Mouse (Mus musculus): ENCODE measurements around the gene Ykt6. TPM values are rescaled to one million over a fixed set of nuclear protein-coding genes. Genes with fewer than 3 reads are reported as not detected.
A peak's percentile ranks its signal among the peaks of the same experiment; 100 is the strongest.
"Not testable (repeated sequence)": the region's sequence is repeated elsewhere in the genome, so short reads cannot be mapped to it uniquely, and the experiment has no call there.

Ykt6 gene
- polyA plus RNA-seq, 1 experiment, result not detected

DNA sequence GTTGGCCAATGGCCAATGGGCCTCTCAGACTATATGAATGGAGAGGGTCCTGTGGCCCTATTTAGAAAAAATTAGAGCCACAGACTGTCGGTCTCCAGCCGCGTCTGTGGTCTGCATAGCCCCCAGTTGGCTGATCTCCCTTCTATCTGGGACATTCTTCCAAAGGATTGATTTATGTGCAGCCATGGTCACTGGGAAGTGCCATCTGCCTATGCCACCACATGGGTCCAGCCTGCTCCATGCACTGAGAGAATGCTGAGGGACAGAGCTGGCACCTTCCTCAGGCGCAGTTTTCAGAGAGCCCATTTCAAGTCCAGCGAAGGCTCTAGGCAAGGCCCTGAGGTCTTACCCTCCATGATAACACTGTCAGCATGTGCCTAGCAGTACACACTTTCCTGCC, 38.7 kb downstream of the Ykt6 start:
- peaks cover 24% of the 10 kb centered on the region for H3K4me1 ChIP-seq (ENCODE audit: control insufficient read depth, insufficient read depth, low read length)
- TF ChIP-seq CTCF (IDR thresholded peaks at IDR 0.05; ENCODE audit: insufficient read depth, low read depth, low read length), result no peak
- no peak for TF ChIP-seq POLR2A (IDR thresholded peaks at IDR 0.05; ENCODE audit: insufficient read depth, low read depth, low read length)
- no peak overlapping the region for H3K4me3 ChIP-seq (ENCODE audit: insufficient read depth, low read depth, low read length)
- WGBS, result 68% methylated on average over 5 of the region's 5 CpGs
- H3K27ac ChIP-seq (ENCODE audit: insufficient read depth, low read depth, low read length), result no peak overlapping the region

DNA sequence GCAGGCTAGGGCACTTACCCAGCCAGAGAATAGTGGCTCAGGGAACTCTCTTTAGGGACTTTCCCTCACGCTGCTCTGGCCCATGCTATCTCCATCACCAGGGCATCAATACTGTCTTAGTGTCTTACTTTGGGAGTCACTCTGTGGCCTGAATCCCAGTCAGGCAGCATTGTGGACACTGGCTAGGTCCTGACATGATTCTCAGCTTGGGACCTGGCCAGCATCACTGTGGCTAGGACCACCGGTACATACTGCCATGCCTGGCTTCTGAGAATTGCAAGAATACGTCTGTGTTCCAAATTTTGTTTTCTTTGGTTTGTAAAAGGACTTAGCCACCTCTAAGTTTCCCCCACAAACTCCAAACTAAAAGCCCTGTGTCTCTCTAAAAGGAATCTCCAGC, 39.4 kb downstream of the Ykt6 start:
- no peak overlapping the region; the same call in 1 of the 2 replicates for H3K27ac ChIP-seq (ENCODE audit: insufficient read depth, low read depth, low read length)
- H3K4me1 ChIP-seq (ENCODE audit: control insufficient read depth, insufficient read depth, low read length), result peaks cover 29% of the 10 kb centered on the region
- no peak overlapping the region for H3K4me3 ChIP-seq (ENCODE audit: insufficient read depth, low read depth, low read length)
- TF ChIP-seq CTCF (IDR thresholded peaks at IDR 0.05; ENCODE audit: insufficient read depth, low read depth, low read length), result no peak
- TF ChIP-seq POLR2A (IDR thresholded peaks at IDR 0.05; ENCODE audit: insufficient read depth, low read depth, low read length), result no peak
- WGBS, result 75% methylated on average over 3 of the region's 3 CpGs

- WGBS, result 12% methylated on average over 8 of the region's 8 CpGs
- Histone ChIP-seq H3K4me3 (ENCODE audit: insufficient read depth, low read depth, low read length) (no peak overlapping the region), H3K4me1 (ENCODE audit: control insufficient read depth, insufficient read depth, low read length) (peaks cover 39% of the 10 kb centered on the region), H3K27ac (ENCODE audit: insufficient read depth, low read depth, low read length) (no peak overlapping the region)
- TF ChIP-seq CTCF (IDR thresholded peaks at IDR 0.05; ENCODE audit: insufficient read depth, low read depth, low read length) (peak; percentile 86), POLR2A (IDR thresholded peaks at IDR 0.05; ENCODE audit: insufficient read depth, low read depth, low read length) (no peak)
Measured at GRCm38 (mm10) chr11:5995989-5996388, 40.5 kb downstream of the Ykt6 start.

DNA sequence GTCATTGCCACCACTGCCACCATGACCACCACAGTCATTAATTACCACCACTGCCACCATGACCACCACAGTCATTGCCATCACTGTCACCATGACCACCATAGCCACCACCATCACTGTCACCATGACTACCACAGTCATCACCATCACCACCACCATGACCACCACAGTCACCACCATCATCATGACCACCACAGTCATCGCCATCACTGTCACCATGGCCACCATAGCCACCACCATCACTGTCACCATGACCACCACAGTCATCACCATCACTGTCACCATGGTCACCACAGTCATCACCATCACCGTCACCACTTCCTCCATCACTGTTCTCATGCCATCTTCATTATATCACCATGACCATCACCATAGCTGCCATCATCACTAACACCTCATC, 43.0 kb downstream of the Ykt6 start:
- whole genome bisulfite sequencing, result 100% methylated on average over 2 of the region's 2 CpGs
- peaks cover 57% of the 10 kb centered on the region for H3K4me1 ChIP-seq (ENCODE audit: control insufficient read depth, insufficient read depth, low read length)
- no peak overlapping the region for H3K4me3 ChIP-seq (ENCODE audit: insufficient read depth, low read depth, low read length)
- H3K27ac ChIP-seq (ENCODE audit: insufficient read depth, low read depth, low read length), result peak overlapping the region; percentile 35
- TF ChIP-seq CTCF (IDR thresholded peaks at IDR 0.05; ENCODE audit: insufficient read depth, low read depth, low read length), result no peak
- TF ChIP-seq POLR2A (IDR thresholded peaks at IDR 0.05; ENCODE audit: insufficient read depth, low read depth, low read length), result no peak

- 0 out of 2 replicates have a peak, but pooled peaks have one; percentile 30 for TF ChIP-seq POLR2A (IDR thresholded peaks at IDR 0.05; ENCODE audit: insufficient read depth, low read depth, low read length)
- no peak for TF ChIP-seq CTCF (IDR thresholded peaks at IDR 0.05; ENCODE audit: insufficient read depth, low read depth, low read length)
- peaks cover 70% of the 10 kb centered on the region for H3K4me1 ChIP-seq (ENCODE audit: control insufficient read depth, insufficient read depth, low read length)
Measured at GRCm38 (mm10) chr11:5999832-6000771, 44.6 kb downstream of the Ykt6 start.

GRCm38 (mm10) chr11:6000961-6001682, 45.6 kb downstream of the Ykt6 start:
- Histone ChIP-seq H3K4me3 (ENCODE audit: insufficient read depth, low read depth, low read length) (no peak overlapping the region), H3K27ac (ENCODE audit: insufficient read depth, low read depth, low read length) (peak overlapping the region; percentile 97), H3K4me1 (ENCODE audit: control insufficient read depth, insufficient read depth, low read length) (peaks cover 67% of the 10 kb centered on the region)
- 49% methylated on average over 14 of the region's 14 CpGs for WGBS
- TF ChIP-seq POLR2A (IDR thresholded peaks at IDR 0.05; ENCODE audit: insufficient read depth, low read depth, low read length), result no peak
- no peak for TF ChIP-seq CTCF (IDR thresholded peaks at IDR 0.05; ENCODE audit: insufficient read depth, low read depth, low read length)

More at GRCm38 (mm10) chr11:5999832-6000771, 44.6 kb downstream of the Ykt6 start:
- WGBS, result under 1% methylated on average over 8 of the region's 8 CpGs
- Histone ChIP-seq H3K27ac (ENCODE audit: insufficient read depth, low read depth, low read length) (peak overlapping the region; percentile 97), H3K4me3 (ENCODE audit: insufficient read depth, low read depth, low read length) (no peak overlapping the region)

GRCm38 (mm10) chr11:6001981-6002649, 46.6 kb downstream of the Ykt6 start:
- Histone ChIP-seq H3K27ac (ENCODE audit: insufficient read depth, low read depth, low read length) (peak overlapping the region; percentile 97), H3K4me3 (ENCODE audit: insufficient read depth, low read depth, low read length) (no peak overlapping the region), H3K4me1 (ENCODE audit: control insufficient read depth, insufficient read depth, low read length) (peaks cover 64% of the 10 kb centered on the region)
- WGBS, result 35% methylated on average over 9 of the region's 9 CpGs
- no peak for TF ChIP-seq CTCF (IDR thresholded peaks at IDR 0.05; ENCODE audit: insufficient read depth, low read depth, low read length)

GRCm38 (mm10) chr11:6003046-6003639, 47.6 kb downstream of the Ykt6 start:
- 44% methylated on average over 2 of the region's 2 CpGs for WGBS
- H3K27ac ChIP-seq (ENCODE audit: insufficient read depth, low read depth, low read length), result peak overlapping the region; percentile 97

GRCm38 (mm10) chr11:6005374-6006043, 50.0 kb downstream of the Ykt6 start:
- H3K4me1 ChIP-seq (ENCODE audit: control insufficient read depth, insufficient read depth, low read length), result peaks cover 41% of the 10 kb centered on the region
- H3K27ac ChIP-seq (ENCODE audit: insufficient read depth, low read depth, low read length), result peak overlapping the region; percentile 64; the same call in 1 of the 2 replicates
- not testable (repeated sequence) for H3K4me3 ChIP-seq (ENCODE audit: insufficient read depth, low read depth, low read length)
- WGBS, result 39% methylated on average over 1 of the region's 4 CpGs

More at GRCm38 (mm10) chr11:6003046-6003639, 47.6 kb downstream of the Ykt6 start:
- H3K4me1 ChIP-seq (ENCODE audit: control insufficient read depth, insufficient read depth, low read length), result peaks cover 57% of the 10 kb centered on the region
- TF ChIP-seq POLR2A (IDR thresholded peaks at IDR 0.05; ENCODE audit: insufficient read depth, low read depth, low read length) (no peak), CTCF (IDR thresholded peaks at IDR 0.05; ENCODE audit: insufficient read depth, low read depth, low read length) (no peak)
- no peak overlapping the region for H3K4me3 ChIP-seq (ENCODE audit: insufficient read depth, low read depth, low read length)

DNA sequence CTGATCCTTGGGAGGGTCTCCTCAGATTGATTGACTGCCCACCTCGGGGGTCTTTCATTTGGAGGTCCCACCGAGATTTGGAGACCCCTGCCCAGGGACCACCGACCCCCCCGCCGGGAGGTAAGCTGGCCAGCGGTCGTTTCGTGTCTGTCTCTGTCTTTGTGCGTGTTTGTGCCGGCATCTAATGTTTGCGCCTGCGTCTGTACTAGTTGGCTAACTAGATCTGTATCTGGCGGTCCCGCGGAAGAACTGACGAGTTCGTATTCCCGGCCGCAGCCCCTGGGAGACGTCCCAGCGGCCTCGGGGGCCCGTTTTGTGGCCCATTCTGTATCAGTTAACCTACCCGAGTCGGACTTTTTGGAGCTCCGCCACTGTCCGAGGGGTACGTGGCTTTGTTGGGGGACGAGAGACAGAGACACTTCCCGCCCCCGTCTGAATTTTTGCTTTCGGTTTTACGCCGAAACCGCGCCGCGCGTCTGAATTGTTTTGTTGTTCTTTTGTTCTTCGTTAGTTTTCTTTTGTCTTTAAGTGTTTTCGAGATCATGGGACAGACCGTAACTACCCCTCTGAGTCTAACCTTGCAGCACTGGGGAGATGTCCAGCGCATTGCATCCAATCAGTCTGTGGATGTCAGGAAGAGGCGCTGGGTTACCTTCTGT, 51.0 kb downstream of the Ykt6 start:
- H3K27ac ChIP-seq (ENCODE audit: insufficient read depth, low read depth, low read length), result peak overlapping the region; percentile 95
- H3K4me3 ChIP-seq (ENCODE audit: insufficient read depth, low read depth, low read length), result peak overlapping the region; percentile 62
- peaks cover 32% of the 10 kb centered on the region for H3K4me1 ChIP-seq (ENCODE audit: control insufficient read depth, insufficient read depth, low read length)
- 3% methylated on average over 40 of the region's 44 CpGs for WGBS
